Mouse (Mus musculus) spleen, postnatal 4 days (tissue): ENCODE results near the gene Rhox6.
"Not testable (repeated sequence)": the region's sequence is repeated elsewhere in the genome, so short reads cannot be mapped to it uniquely, and the experiment has no call there.

Experiments used
- DNase-seq, 2 experiments: peaks; one replicate each; pipeline ENCODE4 v3.0.0; 2022; ENCODE audit warnings: low spot score in 2 of 2

The Rhox6 gene

DNA sequence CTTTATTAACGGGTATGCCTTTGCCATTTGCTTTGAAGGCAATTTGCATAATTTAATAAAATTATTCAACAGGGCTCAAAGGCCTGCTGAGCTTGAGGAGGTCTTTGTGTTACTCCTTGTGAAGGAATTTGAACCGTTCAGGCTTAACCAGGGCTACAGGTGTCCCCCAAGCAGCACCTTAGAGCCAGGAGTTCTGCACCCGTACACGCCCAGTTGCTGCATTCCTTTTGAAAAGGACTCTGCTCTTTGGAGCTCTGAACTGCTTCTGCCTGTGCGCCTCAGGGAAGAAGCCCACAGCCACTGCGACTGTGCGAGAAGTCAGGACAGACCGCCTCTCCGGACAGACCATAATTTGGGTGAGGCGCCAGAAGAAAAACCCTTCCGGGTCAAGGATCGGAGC is at the start of gene Rhox6:
Rhox6 (plus strand) TSS at position 301 of the 400 bp plus-strand sequence.
- DNase-seq: not testable (repeated sequence)

DNA sequence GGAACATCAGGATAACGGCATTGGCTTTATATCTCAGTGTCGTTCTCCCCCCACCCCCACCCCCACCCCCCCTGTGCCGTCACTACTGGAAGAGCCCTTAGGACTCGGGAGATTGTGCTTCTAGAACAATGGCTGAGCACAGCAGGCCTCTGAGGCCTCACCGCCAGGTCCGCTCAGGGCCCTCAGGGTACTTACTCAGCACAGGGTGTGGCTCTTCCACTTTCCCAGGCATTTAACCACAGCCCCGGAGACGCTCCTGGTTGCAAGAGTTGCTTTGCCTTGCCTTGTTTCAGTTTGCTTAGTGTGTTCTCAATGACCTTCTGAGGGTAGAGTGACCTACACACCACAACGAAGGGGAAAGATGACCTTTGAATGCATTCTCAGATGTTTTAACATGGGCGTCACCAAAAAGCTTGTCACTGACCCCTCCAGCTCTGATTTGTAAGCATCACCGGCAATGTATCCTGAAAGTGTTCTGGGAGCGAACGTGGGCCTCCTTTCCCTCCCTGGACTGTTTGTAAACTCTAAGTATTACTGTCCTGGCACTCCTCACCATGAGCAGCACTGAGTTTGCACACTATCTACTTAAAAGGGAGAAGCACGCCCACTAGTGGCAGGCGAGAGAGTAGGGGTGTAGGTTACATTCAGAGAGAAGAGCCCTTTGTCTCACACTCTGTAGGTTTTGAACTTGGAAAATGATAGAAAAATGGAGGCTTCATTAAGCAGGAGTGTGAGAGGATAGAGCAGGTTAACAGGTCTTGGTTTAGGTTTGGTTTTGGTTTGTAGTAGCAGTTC is 19.2 kb upstream of the Rhox6 start:
- no peak for DNase-seq

- DNase-seq: no peak
Measured at GRCm38 (mm10) chrX:37809396-37809795, 17.3 kb upstream of the Rhox6 start.

GRCm38 (mm10) chrX:37811179-37811578 is 15.5 kb upstream of the Rhox6 start:
- no peak for DNase-seq

GRCm38 (mm10) chrX:37815665-37816064 is 11.0 kb upstream of the Rhox6 start:
- no peak for DNase-seq

DNA sequence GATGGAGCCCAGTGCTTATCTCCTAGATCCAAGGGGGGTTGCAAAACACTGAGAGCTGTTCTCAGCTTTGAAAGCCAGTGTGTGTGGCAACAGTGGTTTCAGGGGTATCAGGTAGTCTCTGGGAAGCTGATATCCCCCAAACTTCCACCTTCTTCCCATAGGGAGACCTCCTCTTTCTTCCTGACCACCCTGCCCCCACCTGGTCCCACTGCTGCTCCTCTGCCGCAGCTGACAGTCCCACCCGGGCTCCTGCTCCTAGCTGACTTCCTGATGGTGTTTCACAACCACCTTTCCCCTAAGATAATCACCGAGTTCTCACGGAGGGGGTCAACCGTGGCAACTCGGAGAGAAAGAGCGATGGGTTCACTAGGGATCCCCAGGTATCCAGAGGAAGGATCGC is 4.7 kb downstream of the Rhox6 start, which contains the start of gene Rhox7a:
Rhox7a (plus strand) TSS at position 301 of the 400 bp plus-strand sequence.
- DNase-seq: not testable (repeated sequence)

GRCm38 (mm10) chrX:37871641-37872040 is 44.9 kb downstream of the Rhox6 start:
- no peak for DNase-seq

- DNase-seq: no peak
Measured at GRCm38 (mm10) chrX:37878844-37879243, 52.1 kb downstream of the Rhox6 start, which contains the start of gene Rhox8. Gene Rhox8, minus strand, starts transcription at chrX:37878944.
